In genomic region chr12:113013021-113013491, GRCm38 (mm10) we compare ENCODE assay signal across 8 mouse cellular contexts. TPM values are rescaled to one million over a fixed set of nuclear protein-coding genes. Genes with fewer than 3 reads are reported as not detected.
DNase-seq lines count a peak whose midpoint lies in the region; ATAC-seq lines count a peak whose summit lies in the region.

No protein-coding gene starts in this region.

- no peak overlapping the region for H3K4me3 ChIP-seq in hindbrain, embryonic 16.5 days (ENCODE audit: low read length)
- no peak overlapping the region for H3K4me3 ChIP-seq in liver, embryonic 11.5 days (ENCODE audit: low read depth, low read length)

- H3K9me3 ChIP-seq in hindbrain, embryonic 16.5 days (ENCODE audit: control insufficient read depth, low read length) = no peaks in the 10 kb centered on the region
- no peaks in the 10 kb centered on the region for H3K9me3 ChIP-seq in liver, embryonic 11.5 days (ENCODE audit: control insufficient read depth, low read length)

- H3K27ac ChIP-seq in hindbrain, embryonic 16.5 days (ENCODE audit: low read depth, low read length) = peak overlapping the region; percentile 89
- peak overlapping the region; percentile 45; the same call in 1 of the 2 replicates for H3K27ac ChIP-seq in liver, embryonic 11.5 days (ENCODE audit: low read depth, low read length)

- H3K4me1 ChIP-seq in hindbrain, embryonic 16.5 days (ENCODE audit: control insufficient read depth, insufficient read depth, low read depth, low read length) = peaks cover 33% of the 10 kb centered on the region
- H3K4me1 ChIP-seq in liver, embryonic 11.5 days (replicated peaks; ENCODE audit: control insufficient read depth, insufficient read depth, low read length) = peaks cover 23% of the 10 kb centered on the region

- 0 out of 2 replicates have a peak overlapping the region, but pooled peaks have one; percentile 1 for H3K9ac ChIP-seq in hindbrain, embryonic 16.5 days (ENCODE audit: low read depth, low read length)
- H3K9ac ChIP-seq in liver, embryonic 11.5 days (ENCODE audit: low read depth, low read length) = peak overlapping the region; percentile 84

- 56% methylated on average over 3 of the region's 3 CpGs for whole genome bisulfite sequencing in hindbrain, embryonic 16.5 days
- WGBS in liver, embryonic 11.5 days = 74% methylated on average over 3 of the region's 3 CpGs

- no peak for ATAC-seq in hindbrain, embryonic 16.5 days
- no peak for ATAC-seq in liver, embryonic 11.5 days (replicated peaks; ENCODE audit: low FRiP score)

- DNase-seq in 3T3-L1 (ENCODE audit: low read depth, low spot score) (peak; percentile 48), NIH3T3 (ENCODE audit: low read depth) (peak; percentile 38)
- peak; percentile 51 for DNase-seq in forelimb bud, embryonic 11.5 days (ENCODE audit: low read depth, low spot score)
- no peak for DNase-seq in liver, embryonic 11.5 days (ENCODE audit: low spot score)
- DNase-seq in right cerebral cortex, adult 2 months (ENCODE audit: low spot score in 2 of 2) = peak; percentile 33 to 38
- DNase-seq in adrenal gland, adult 2 months = no peak
- no peak for DNase-seq in adrenal gland, adult 8-10 months

- no peaks in the 10 kb centered on the region for H3K27me3 ChIP-seq in hindbrain, embryonic 16.5 days (replicated peaks; ENCODE audit: control insufficient read depth, insufficient read depth, low read length)
- no peaks in the 10 kb centered on the region for H3K27me3 ChIP-seq in liver, embryonic 11.5 days (replicated peaks; ENCODE audit: control insufficient read depth, insufficient read depth, low read length)

- H3K4me2 ChIP-seq in hindbrain, embryonic 16.5 days (ENCODE audit: low read length) = peak overlapping the region; percentile 73
- peak overlapping the region; percentile 78 for H3K4me2 ChIP-seq in liver, embryonic 11.5 days

- H3K36me3 ChIP-seq in hindbrain, embryonic 16.5 days (ENCODE audit: control insufficient read depth, insufficient read depth, low read length) = no peaks in the 10 kb centered on the region
- no peaks in the 10 kb centered on the region for H3K36me3 ChIP-seq in liver, embryonic 11.5 days (ENCODE audit: control insufficient read depth, insufficient read depth, low read length)

RNA-seq across cellular contexts. Expression of gene Pacs2, which starts 1.3 kb away (rescaled TPM):
- 20.4 and 27.8 TPM in 2 replicates for polyA plus RNA-seq in hindbrain, embryonic 16.5 days (2015; fragmentation: Nextera tagmentation; extraction: Ambion mirVana)
- polyA plus RNA-seq in liver, embryonic 11.5 days (2014; fragmentation: Nextera tagmentation; extraction: Ambion mirVana) = 11.0 and 11.9 TPM in 2 replicates
- total RNA-seq in adrenal gland, adult 2 months (2021) = 10 to 100 TPM; 38.7 to 42.1 TPM
- 51.9 and 66.9 TPM in 2 replicates for polyA plus RNA-seq in adrenal gland, adult 2 months (2012; rRNA removed)
- 10 to 100 TPM; 42.2 to 60.4 (median 53.7) TPM for total RNA-seq in adrenal gland, adult 8-10 months (2022)

RNA-seq across cellular contexts. Expression of gene Brf1, which starts 12.6 kb away (rescaled TPM):
- polyA plus RNA-seq in hindbrain, embryonic 16.5 days (2015; fragmentation: Nextera tagmentation; extraction: Ambion mirVana) = 40.5 and 43.1 TPM in 2 replicates
- polyA plus RNA-seq in liver, embryonic 11.5 days (2014; fragmentation: Nextera tagmentation; extraction: Ambion mirVana) = 51.8 and 52.9 TPM in 2 replicates
- total RNA-seq in adrenal gland, adult 2 months (2021) = 10 to 100 TPM; 41.9 to 46.8 TPM
- 70.6 and 71.2 TPM in 2 replicates for polyA plus RNA-seq in adrenal gland, adult 2 months (2012; rRNA removed)
- 10 to 100 TPM; 49.6 to 86.9 (median 68.3) TPM for total RNA-seq in adrenal gland, adult 8-10 months (2022)

RNA-seq across cellular contexts. Expression of gene Btbd6, which starts 36.8 kb away (rescaled TPM):
- polyA plus RNA-seq in hindbrain, embryonic 16.5 days (2015; fragmentation: Nextera tagmentation; extraction: Ambion mirVana) = 54.3 and 55.8 TPM in 2 replicates
- polyA plus RNA-seq in liver, embryonic 11.5 days (2014; fragmentation: Nextera tagmentation; extraction: Ambion mirVana) = 12.3 and 12.4 TPM in 2 replicates
- 10 to 100 TPM; 14.6 to 24.7 TPM for total RNA-seq in adrenal gland, adult 2 months (2021)
- 165 and 232 TPM in 2 replicates for polyA plus RNA-seq in adrenal gland, adult 2 months (2012; rRNA removed)
- total RNA-seq in adrenal gland, adult 8-10 months (2022) = 10 to 100 TPM; 21.5 to 30.9 (median 24.2) TPM

Comparison
In these comparisons a context has a peak if more than half of its experiments do, and no peak if none do; other contexts are left out.
1. DNase-seq: peak in 3T3-L1 (single experiment), NIH3T3 (single experiment), forelimb bud, embryonic 11.5 days (single experiment) and right cerebral cortex, adult 2 months (2 of 2); none in liver, embryonic 11.5 days (single experiment), adrenal gland, adult 2 months (single experiment) and adrenal gland, adult 8-10 months (single experiment).